Mouse (Mus musculus): ENCODE results near the gene Cd52. TPM values are rescaled to one million over a fixed set of nuclear protein-coding genes. Genes with fewer than 3 reads are reported as not detected.

Cd52 gene
- polyA plus RNA-seq, 1 experiment, result not detected

DNA sequence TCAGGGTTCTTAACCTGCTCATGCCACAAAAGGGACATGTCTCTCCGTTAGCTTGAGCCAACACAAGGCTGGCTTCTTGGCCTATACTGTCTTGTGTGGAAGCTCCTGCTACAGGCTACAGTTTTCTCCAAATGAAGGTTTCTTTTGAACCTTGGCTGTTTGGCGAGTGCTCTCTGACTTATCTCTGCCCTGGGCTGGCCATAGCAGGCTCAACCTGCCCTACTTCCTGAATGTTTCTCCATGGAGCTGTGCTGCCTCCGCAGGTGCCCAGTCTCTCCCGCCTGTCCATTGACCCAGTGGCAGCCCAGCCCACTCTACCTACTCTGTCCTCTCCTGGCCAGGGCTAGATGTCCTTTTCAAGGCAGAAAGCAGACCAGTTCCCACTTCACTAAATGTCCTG, 26.0 kb upstream of the Cd52 start:
- WGBS, result 90% methylated on average over 4 of the region's 4 CpGs
- H3K27ac ChIP-seq (ENCODE audit: insufficient read depth, low read depth, low read length), result no peak overlapping the region
- TF ChIP-seq POLR2A (IDR thresholded peaks at IDR 0.05; ENCODE audit: insufficient read depth, low read depth, low read length) (no peak), CTCF (IDR thresholded peaks at IDR 0.05; ENCODE audit: insufficient read depth, low read depth, low read length) (no peak)
- no peak overlapping the region for H3K4me3 ChIP-seq (ENCODE audit: insufficient read depth, low read depth, low read length)
- H3K4me1 ChIP-seq (ENCODE audit: control insufficient read depth, insufficient read depth, low read length), result peaks cover 27% of the 10 kb centered on the region

- 89% methylated on average over 6 of the region's 6 CpGs for WGBS
- H3K4me3 ChIP-seq (ENCODE audit: insufficient read depth, low read depth, low read length), result no peak overlapping the region
- peaks cover 22% of the 10 kb centered on the region for H3K4me1 ChIP-seq (ENCODE audit: control insufficient read depth, insufficient read depth, low read length)
- TF ChIP-seq CTCF (IDR thresholded peaks at IDR 0.05; ENCODE audit: insufficient read depth, low read depth, low read length) (no peak), POLR2A (IDR thresholded peaks at IDR 0.05; ENCODE audit: insufficient read depth, low read depth, low read length) (no peak)
- H3K27ac ChIP-seq (ENCODE audit: insufficient read depth, low read depth, low read length), result no peak overlapping the region
Observed at GRCm38 (mm10) chr4:134120192-134120805, 25.4 kb upstream of the Cd52 start.

- H3K27ac ChIP-seq (ENCODE audit: insufficient read depth, low read depth, low read length), result no peak overlapping the region
- H3K4me1 ChIP-seq (ENCODE audit: control insufficient read depth, insufficient read depth, low read length), result peaks cover 16% of the 10 kb centered on the region
- H3K4me3 ChIP-seq (ENCODE audit: insufficient read depth, low read depth, low read length), result no peak overlapping the region
- TF ChIP-seq POLR2A (IDR thresholded peaks at IDR 0.05; ENCODE audit: insufficient read depth, low read depth, low read length) (no peak), CTCF (IDR thresholded peaks at IDR 0.05; ENCODE audit: insufficient read depth, low read depth, low read length) (no peak)
- 65% methylated on average over 9 of the region's 9 CpGs for WGBS
Observed at GRCm38 (mm10) chr4:134119644-134120043, 24.8 kb upstream of the Cd52 start.

GRCm38 (mm10) chr4:134119042-134119441, 24.2 kb upstream of the Cd52 start:
- Histone ChIP-seq H3K27ac (ENCODE audit: insufficient read depth, low read depth, low read length) (no peak overlapping the region), H3K4me3 (ENCODE audit: insufficient read depth, low read depth, low read length) (no peak overlapping the region), H3K4me1 (ENCODE audit: control insufficient read depth, insufficient read depth, low read length) (peaks cover 10% of the 10 kb centered on the region)
- TF ChIP-seq CTCF (IDR thresholded peaks at IDR 0.05; ENCODE audit: insufficient read depth, low read depth, low read length), result no peak
- TF ChIP-seq POLR2A (IDR thresholded peaks at IDR 0.05; ENCODE audit: insufficient read depth, low read depth, low read length), result no peak
- 85% methylated on average over 5 of the region's 5 CpGs for WGBS

- Histone ChIP-seq H3K4me3 (ENCODE audit: insufficient read depth, low read depth, low read length) (no peak overlapping the region), H3K4me1 (ENCODE audit: control insufficient read depth, insufficient read depth, low read length) (peaks cover 10% of the 10 kb centered on the region), H3K27ac (ENCODE audit: insufficient read depth, low read depth, low read length) (no peak overlapping the region)
- 79% methylated on average over 14 of the region's 14 CpGs for WGBS
- TF ChIP-seq CTCF (IDR thresholded peaks at IDR 0.05; ENCODE audit: insufficient read depth, low read depth, low read length), result no peak
- no peak for TF ChIP-seq POLR2A (IDR thresholded peaks at IDR 0.05; ENCODE audit: insufficient read depth, low read depth, low read length)
Observed at GRCm38 (mm10) chr4:134118126-134118800, 23.4 kb upstream of the Cd52 start.

DNA sequence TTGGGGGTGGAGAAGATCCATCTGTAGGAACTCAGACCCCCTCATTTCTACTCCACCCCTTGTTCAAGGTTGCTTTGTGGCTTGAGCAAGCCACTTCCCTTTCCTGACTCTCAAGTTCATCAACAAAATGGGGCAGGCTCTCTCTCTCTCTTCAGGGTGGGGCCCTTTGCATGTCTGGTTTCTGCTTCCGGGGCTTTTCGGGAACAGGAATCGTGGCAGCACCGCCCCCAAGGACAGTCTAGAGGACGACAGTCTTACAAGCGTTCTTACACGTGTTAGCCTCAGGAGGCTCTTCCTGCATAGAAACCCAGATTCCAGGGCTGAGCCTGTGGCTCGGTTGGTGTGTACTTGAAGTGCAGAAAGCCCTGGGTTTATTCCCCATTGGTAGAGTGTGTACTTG, 22.1 kb upstream of the Cd52 start:
- no peak overlapping the region for H3K4me3 ChIP-seq (ENCODE audit: insufficient read depth, low read depth, low read length)
- WGBS, result 80% methylated on average over 8 of the region's 8 CpGs
- no peak overlapping the region for H3K27ac ChIP-seq (ENCODE audit: insufficient read depth, low read depth, low read length)
- peaks cover 18% of the 10 kb centered on the region for H3K4me1 ChIP-seq (ENCODE audit: control insufficient read depth, insufficient read depth, low read length)
- no peak for TF ChIP-seq CTCF (IDR thresholded peaks at IDR 0.05; ENCODE audit: insufficient read depth, low read depth, low read length)
- TF ChIP-seq POLR2A (IDR thresholded peaks at IDR 0.05; ENCODE audit: insufficient read depth, low read depth, low read length), result no peak

GRCm38 (mm10) chr4:134116501-134116900, 21.6 kb upstream of the Cd52 start:
- H3K4me1 ChIP-seq (ENCODE audit: control insufficient read depth, insufficient read depth, low read length), result peaks cover 18% of the 10 kb centered on the region
- H3K27ac ChIP-seq (ENCODE audit: insufficient read depth, low read depth, low read length), result no peak overlapping the region; the same call in 1 of the 2 replicates
- no peak for TF ChIP-seq POLR2A (IDR thresholded peaks at IDR 0.05; ENCODE audit: insufficient read depth, low read depth, low read length)
- no peak for TF ChIP-seq CTCF (IDR thresholded peaks at IDR 0.05; ENCODE audit: insufficient read depth, low read depth, low read length)
- WGBS, result 95% methylated on average over 2 of the region's 2 CpGs
- H3K4me3 ChIP-seq (ENCODE audit: insufficient read depth, low read depth, low read length), result no peak overlapping the region

DNA sequence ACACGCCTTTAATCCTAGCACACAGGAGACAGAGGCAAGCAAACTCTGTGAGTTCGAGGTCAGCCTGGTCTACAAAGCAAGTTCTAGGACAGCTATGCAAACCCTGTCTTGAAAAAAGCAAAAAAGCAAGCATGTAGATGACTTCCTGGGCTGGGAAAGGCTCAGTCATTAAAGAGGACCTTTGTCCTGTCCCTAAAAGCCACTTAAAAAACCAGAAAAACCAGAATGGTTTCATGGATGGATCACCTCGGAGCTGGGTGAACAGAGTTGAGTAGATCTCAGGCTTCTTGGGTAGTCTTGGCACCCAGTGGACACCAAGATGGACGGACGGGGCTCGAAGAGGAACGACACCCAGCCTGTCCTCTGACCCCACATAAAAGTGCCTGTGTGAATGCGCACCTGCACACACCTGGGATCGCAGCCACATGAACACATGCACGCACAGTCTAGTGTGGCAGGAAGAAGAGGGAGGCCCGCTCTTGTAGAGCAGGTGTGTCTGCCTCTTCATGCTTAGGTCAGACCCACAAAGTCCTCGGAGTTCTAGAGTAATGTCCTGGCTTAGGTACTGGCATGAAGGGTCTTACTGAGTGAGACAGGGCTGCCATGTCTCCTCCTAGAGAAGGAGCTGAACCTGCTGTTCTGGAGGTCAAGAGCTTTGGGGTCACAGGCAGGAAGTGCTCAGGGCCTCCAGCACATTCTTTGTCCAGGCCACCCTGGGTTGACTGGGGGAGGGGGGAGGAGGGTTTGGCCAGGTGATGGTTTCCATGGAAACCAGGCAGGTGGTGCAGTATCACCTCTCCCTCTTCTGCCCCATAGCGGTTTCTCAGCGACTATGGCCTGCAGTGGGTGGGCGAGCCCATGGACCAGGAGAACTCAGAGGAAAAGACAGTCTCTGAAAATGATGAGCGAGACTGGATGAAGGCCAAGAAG, 20.6 kb upstream of the Cd52 start:
- Histone ChIP-seq H3K4me1 (ENCODE audit: control insufficient read depth, insufficient read depth, low read length) (peaks cover 18% of the 10 kb centered on the region), H3K4me3 (ENCODE audit: insufficient read depth, low read depth, low read length) (no peak overlapping the region), H3K27ac (ENCODE audit: insufficient read depth, low read depth, low read length) (no peak overlapping the region)
- no peak for TF ChIP-seq CTCF (IDR thresholded peaks at IDR 0.05; ENCODE audit: insufficient read depth, low read depth, low read length)
- TF ChIP-seq POLR2A (IDR thresholded peaks at IDR 0.05; ENCODE audit: insufficient read depth, low read depth, low read length), result no peak
- 89% methylated on average over 16 of the region's 16 CpGs for WGBS
